ENCODE assay signal across 8 mouse cellular contexts in genomic region chr19:5448354-5449150, GRCm38 (mm10). TPM values are rescaled to one million over a fixed set of nuclear protein-coding genes. Genes with fewer than 3 reads are reported as not detected.
DNase-seq lines count a peak whose midpoint lies in the region; ATAC-seq and TF ChIP-seq lines count a peak whose summit lies in the region.

No protein-coding gene starts in this region.

- peaks cover 28% of the 10 kb centered on the region for H3K27me3 ChIP-seq in intestine, embryonic 16.5 days (replicated peaks; ENCODE audit: control insufficient read depth, insufficient read depth, low read length)
- H3K27me3 ChIP-seq in myocyte (ENCODE audit: control insufficient read depth, insufficient read depth, insufficient read length): no peaks in the 10 kb centered on the region

- peak overlapping the region; percentile 32; the same call in 1 of the 2 replicates for H3K27ac ChIP-seq in embryonic fibroblast, embryonic 13.5 days (ENCODE audit: insufficient read depth, low read length)
- no peak overlapping the region for H3K27ac ChIP-seq in intestine, embryonic 16.5 days (ENCODE audit: low read length)

- ATAC-seq in intestine, embryonic 16.5 days: peak; percentile 20; the same call in 1 of the 2 replicates

- no peaks in the 10 kb centered on the region for H3K36me3 ChIP-seq in intestine, embryonic 16.5 days (ENCODE audit: control insufficient read depth, insufficient read depth, low read length)
- H3K36me3 ChIP-seq in myocyte (ENCODE audit: control insufficient read depth, insufficient read depth): peaks cover 6% of the 10 kb centered on the region

- no peaks in the 10 kb centered on the region for H3K9me3 ChIP-seq in intestine, embryonic 16.5 days (ENCODE audit: control insufficient read depth, low read length)

- H3K4me1 ChIP-seq in embryonic fibroblast, embryonic 13.5 days (ENCODE audit: control insufficient read depth, insufficient read depth, low read length): peaks cover 19% of the 10 kb centered on the region
- peaks cover 10% of the 10 kb centered on the region; the same call in 1 of the 2 replicates for H3K4me1 ChIP-seq in intestine, embryonic 16.5 days (ENCODE audit: control insufficient read depth, insufficient read depth, low read length)

- peak overlapping the region; percentile 8 for H3ac ChIP-seq in myocyte (ENCODE audit: control insufficient read depth, insufficient read length)

- H3K4me3 ChIP-seq in embryonic fibroblast, embryonic 13.5 days (ENCODE audit: insufficient read depth, low read length): peak overlapping the region; percentile 65
- H3K4me3 ChIP-seq in intestine, embryonic 16.5 days (ENCODE audit: low read length): peak overlapping the region; percentile 62
- H3K4me3 ChIP-seq in myocyte: peak overlapping the region; percentile 89

- peak; percentile 59; the same call in 1 of the 2 replicates for TF ChIP-seq POLR2A in embryonic fibroblast, embryonic 13.5 days (IDR thresholded peaks at IDR 0.05; ENCODE audit: low read depth, low read length)
- TF ChIP-seq POLR2A in myocyte (IDR thresholded peaks at IDR 0.05; ENCODE audit: insufficient read length, low read depth): peak; percentile 53

- no peak for TF ChIP-seq CTCF in embryonic fibroblast, embryonic 13.5 days (IDR thresholded peaks at IDR 0.05; ENCODE audit: borderline replicate concordance, insufficient read depth, low read length)

- 6% methylated on average over 36 of the region's 36 CpGs for WGBS in intestine, embryonic 16.5 days

- H3K79me2 ChIP-seq in myocyte (ENCODE audit: control insufficient read depth, insufficient read depth): peaks cover 52% of the 10 kb centered on the region

- peak; percentile 40 to 49 for DNase-seq in adrenal gland, adult 18-20 months (ENCODE audit: low spot score in 2 of 2)
- no peak for DNase-seq in adrenal gland, adult 8-10 months
- DNase-seq in B cell, adult 2 months: peak; percentile 47 to 54
- DNase-seq in gastrocnemius, postnatal 10 days: no peak
- DNase-seq in cerebellum, adult 11 months: no peak

- H3K9ac ChIP-seq in intestine, embryonic 16.5 days (ENCODE audit: low read depth, low read length): peak overlapping the region; percentile 57; the same call in 1 of the 2 replicates

- H3K4me2 ChIP-seq in intestine, embryonic 16.5 days (ENCODE audit: low read depth, low read length): peak overlapping the region; percentile 98
- H3K4me2 ChIP-seq in myocyte (ENCODE audit: low read depth): peak overlapping the region; percentile 86

TF ChIP-seq in myocyte, 11 proteins besides CTCF, POLR2A, EP300 and RAD21:
- TF ChIP-seq SRF (IDR thresholded peaks at IDR 0.05; ENCODE audit: control insufficient read depth, insufficient read length, low read depth): no peak
- TF ChIP-seq TCF3 (IDR thresholded peaks at IDR 0.05; ENCODE audit: insufficient read length, low read depth): no peak
- TF ChIP-seq USF1 (IDR thresholded peaks at IDR 0.05; ENCODE audit: low read depth): no peak
- TF ChIP-seq CEBPB (IDR thresholded peaks at IDR 0.05; ENCODE audit: insufficient read depth, poor library complexity, severe bottlenecking): no peak
- TF ChIP-seq MYOD1 (IDR thresholded peaks at IDR 0.05; ENCODE audit: control insufficient read depth in 1 of 3, insufficient read length in 2 of 3, low read depth in 2 of 3): no peak
- TF ChIP-seq POLR2AphosphoS2 (IDR thresholded peaks at IDR 0.05; ENCODE audit: insufficient read length, low read depth): peak; percentile 63
- peak; percentile 59 for TF ChIP-seq MAX (IDR thresholded peaks at IDR 0.05; ENCODE audit: low read depth)
- peak in 1 of 3 experiments; percentile 44 for TF ChIP-seq MYOG (IDR thresholded peaks at IDR 0.05; ENCODE audit: control insufficient read depth in 1 of 3, insufficient read depth in 1 of 3, insufficient read length in 2 of 3, low read depth in 2 of 3)

RNA-seq across cellular contexts. Expression of gene Fosl1, which starts 1.2 kb away (rescaled TPM):
- total RNA-seq in adrenal gland, adult 18-20 months (2021): 1 to 10 TPM; 1.1 to 4.9 TPM
- total RNA-seq in adrenal gland, adult 8-10 months (2022): under 1 TPM in 3 of 4 experiments, not detected in 1; 0.22 to 0.86 (median 0.56) TPM
- 13.4 and 35.0 TPM in 2 replicates for polyA plus RNA-seq in embryonic fibroblast, embryonic 13.5 days (2011; ENCODE audit: insufficient read length, low read depth, missing spikeins)
- not detected in 2 replicates for polyA plus RNA-seq in intestine, embryonic 16.5 days (2015; fragmentation: Nextera tagmentation; extraction: Ambion mirVana)
- 15.4 TPM for polyA plus RNA-seq in myocyte (2012; fragmentation: generic; extraction: Trizol)
- total RNA-seq in gastrocnemius, postnatal 10 days (2021): not detected

RNA-seq across cellular contexts. Expression of gene Ccdc85b, which starts 9.1 kb away (rescaled TPM):
- 1 to 10 TPM; 6.4 TPM for total RNA-seq in adrenal gland, adult 18-20 months (2021)
- 10 to 100 TPM in 3 of 4 experiments, 1 to 10 TPM in 1; 8.9 to 12.4 (median 11.4) TPM for total RNA-seq in adrenal gland, adult 8-10 months (2022)
- 3.0 and 5.2 TPM in 2 replicates for polyA plus RNA-seq in embryonic fibroblast, embryonic 13.5 days (2011; ENCODE audit: insufficient read length, low read depth, missing spikeins)
- 5.0 and 5.4 TPM in 2 replicates for polyA plus RNA-seq in intestine, embryonic 16.5 days (2015; fragmentation: Nextera tagmentation; extraction: Ambion mirVana)
- 10.7 TPM for polyA plus RNA-seq in myocyte (2012; fragmentation: generic; extraction: Trizol)
- 1 to 10 TPM; 8.2 to 9.1 TPM for total RNA-seq in gastrocnemius, postnatal 10 days (2021)

RNA-seq across cellular contexts. Expression of gene Fibp, which starts 11.9 kb away (rescaled TPM):
- 10 to 100 TPM; 75.0 to 82.0 TPM for total RNA-seq in adrenal gland, adult 18-20 months (2021)
- 100 to 1,000 TPM in 2 of 4 experiments, 10 to 100 TPM in 2; 95.6 to 139 (median 110) TPM for total RNA-seq in adrenal gland, adult 8-10 months (2022)
- 53.1 and 66.3 TPM in 2 replicates for polyA plus RNA-seq in embryonic fibroblast, embryonic 13.5 days (2011; ENCODE audit: insufficient read length, low read depth, missing spikeins)
- 102 and 106 TPM in 2 replicates for polyA plus RNA-seq in intestine, embryonic 16.5 days (2015; fragmentation: Nextera tagmentation; extraction: Ambion mirVana)
- polyA plus RNA-seq in myocyte (2012; fragmentation: generic; extraction: Trizol): 122 TPM
- total RNA-seq in gastrocnemius, postnatal 10 days (2021): 10 to 100 TPM; 53.2 to 54.6 TPM

RNA-seq across cellular contexts. Expression of gene Ctsw, which starts 19.8 kb away (rescaled TPM):
- 1 to 10 TPM; 1.0 to 2.1 TPM for total RNA-seq in adrenal gland, adult 18-20 months (2021)
- total RNA-seq in adrenal gland, adult 8-10 months (2022): 1 to 10 TPM; 1.1 to 2.2 (median 1.6) TPM
- 0.76 and 1.0 TPM in 2 replicates for polyA plus RNA-seq in embryonic fibroblast, embryonic 13.5 days (2011; ENCODE audit: insufficient read length, low read depth, missing spikeins)
- polyA plus RNA-seq in intestine, embryonic 16.5 days (2015; fragmentation: Nextera tagmentation; extraction: Ambion mirVana): 1.7 and 2.8 TPM in 2 replicates
- polyA plus RNA-seq in myocyte (2012; fragmentation: generic; extraction: Trizol): 7.2 TPM
- under 1 TPM in 1 of 2 experiments, not detected in 1; 0.50 TPM for total RNA-seq in gastrocnemius, postnatal 10 days (2021)

RNA-seq across cellular contexts. Expression of gene AI837181, which starts 23.6 kb away (rescaled TPM):
- total RNA-seq in adrenal gland, adult 18-20 months (2021): 10 to 100 TPM; 46.5 to 47.2 TPM
- 10 to 100 TPM; 52.2 to 59.2 (median 52.8) TPM for total RNA-seq in adrenal gland, adult 8-10 months (2022)
- polyA plus RNA-seq in embryonic fibroblast, embryonic 13.5 days (2011; ENCODE audit: insufficient read length, low read depth, missing spikeins): 47.2 and 48.3 TPM in 2 replicates
- polyA plus RNA-seq in intestine, embryonic 16.5 days (2015; fragmentation: Nextera tagmentation; extraction: Ambion mirVana): 10.2 and 16.8 TPM in 2 replicates
- polyA plus RNA-seq in myocyte (2012; fragmentation: generic; extraction: Trizol): 69.9 TPM
- total RNA-seq in gastrocnemius, postnatal 10 days (2021): 10 to 100 TPM; 47.8 to 50.5 TPM

Comparison
In these comparisons a context has a peak if more than half of its experiments do, and no peak if none do; other contexts are left out.
1. DNase-seq: peak in adrenal gland, adult 18-20 months (2 of 2) and B cell, adult 2 months (2 of 2); none in adrenal gland, adult 8-10 months (single experiment), gastrocnemius, postnatal 10 days (single experiment) and cerebellum, adult 11 months (single experiment).
2. Peak in every context shown above with its lines, with median percentiles within 50 percentile points of each other: H3K4me3 ChIP-seq.